Mouse (Mus musculus) cerebellum, adult 2 months (tissue): ENCODE results near the gene Fxyd1.

ENCODE experiments used
- CTCF ChIP-seq: fragments of 200-500 bp; IDR thresholded peaks from 2 replicates; pipeline ENCODE4 v1.5.1; 2011; ENCODE audit warnings: low read depth, mild to moderate bottlenecking, control low read depth, low read length, moderate library complexity, borderline replicate concordance; ENCODE audit not compliant: insufficient read depth
- POLR2A ChIP-seq: fragments of 200-500 bp; IDR thresholded peaks from 2 replicates; pipeline ENCODE4 v1.6.1; 2011; ENCODE audit warnings: low read length, control low read depth, borderline replicate concordance; ENCODE audit not compliant: insufficient read depth

- no peak for TF ChIP-seq POLR2A
- no peak for TF ChIP-seq CTCF
Observed at GRCm38 (mm10) chr7:31050921-31051320, 6.1 kb downstream of the Fxyd1 start.
